Mouse (Mus musculus): ENCODE results near the gene Fkbp10. TPM values are rescaled to one million over a fixed set of nuclear protein-coding genes. Genes with fewer than 3 reads are reported as not detected.
A peak's percentile ranks its signal among the peaks of the same experiment; 100 is the strongest.

The Fkbp10 gene
- polyA plus RNA-seq (2015; fragmentation: Nextera tagmentation; extraction: Ambion mirVana), result 112 and 119 TPM in 2 replicates

DNA sequence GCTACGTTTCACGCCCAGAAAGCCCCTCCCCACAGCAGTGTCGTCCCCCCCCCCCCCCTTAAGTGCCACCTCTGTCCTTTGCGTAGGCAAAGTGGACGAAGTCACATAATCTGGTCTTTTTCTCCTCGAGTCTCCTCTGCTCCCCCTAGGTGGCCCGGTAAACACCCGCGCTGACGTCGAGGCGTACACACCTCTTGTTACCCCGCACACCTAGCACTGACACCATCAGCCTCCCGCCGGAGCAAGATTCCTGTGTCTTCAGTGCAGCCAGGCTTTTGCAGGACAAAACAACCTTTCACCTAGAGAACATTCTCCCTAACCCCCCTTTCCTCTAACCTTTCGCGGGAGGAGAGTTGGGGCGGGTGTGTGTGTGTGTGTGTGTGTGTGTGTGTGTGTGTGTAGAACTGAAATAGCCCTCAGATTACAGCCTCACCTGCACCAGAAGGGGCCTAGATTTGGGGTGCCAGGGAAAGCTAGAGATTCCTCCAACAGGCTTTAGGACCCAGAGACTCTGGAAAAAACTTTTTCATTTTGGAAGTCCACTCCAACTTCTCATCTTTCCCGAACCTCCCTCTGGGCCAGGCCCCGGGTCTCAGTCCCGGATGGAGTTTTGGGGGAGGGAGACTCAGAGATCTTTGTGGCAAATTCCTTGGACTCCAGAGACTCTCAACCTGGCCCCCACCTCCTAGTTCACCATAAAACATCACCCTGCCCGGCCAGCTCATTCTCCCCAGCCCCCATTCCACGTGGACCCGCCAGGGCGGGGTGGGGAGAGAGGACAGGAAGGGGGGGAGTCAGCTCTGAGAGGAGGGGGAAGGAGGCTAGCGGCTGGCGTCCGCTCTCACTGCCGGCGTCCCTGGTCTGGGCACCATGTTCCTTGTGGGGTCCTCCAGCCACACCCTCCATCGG is at the start of gene Fkbp10:
Gene Fkbp10, plus strand, starts transcription at position 784 of the 909 bp plus-strand sequence.
- under 1% methylated on average over 29 of the region's 31 CpGs for WGBS
- Histone ChIP-seq H3K4me1 (peaks cover 44% of the 10 kb centered on the region), H3K4me2 (peak within 1 kb of the TSS; percentile 88), H3K4me3 (peak within 1 kb of the TSS; percentile 83), H3K36me3 (peaks cover 30% of the 10 kb centered on the region), H3K27ac (replicated peaks) (peak within 1 kb of the TSS; percentile 95), H3K9me3 (no peaks in the 10 kb centered on the region), H3K9ac (peak within 1 kb of the TSS; percentile 94), H3K27me3 (replicated peaks) (no peaks in the 10 kb centered on the region)
- peak; percentile 35; the same call in 1 of the 2 replicates for ATAC-seq (ENCODE audit: extremely low read depth, insufficient number of reproducible peaks, low FRiP score, low TSS enrichment)

- Histone ChIP-seq H3K27ac (replicated peaks) (no peak overlapping the region), H3K4me1 (peaks cover 13% of the 10 kb centered on the region), H3K4me3 (no peak overlapping the region), H3K4me2 (no peak overlapping the region), H3K9ac (no peak overlapping the region), H3K36me3 (peaks cover 57% of the 10 kb centered on the region), H3K27me3 (replicated peaks) (0 out of 2 replicates have a peak, but pooled peaks cover 2% of the 10 kb centered on the region), H3K9me3 (no peaks in the 10 kb centered on the region)
- 48% methylated on average over 7 of the region's 7 CpGs for WGBS
- ATAC-seq (ENCODE audit: extremely low read depth, insufficient number of reproducible peaks, low FRiP score, low TSS enrichment), result no peak
Measured at GRCm38 (mm10) chr11:100369145-100369544, 46.4 kb upstream of the Fkbp10 start.

GRCm38 (mm10) chr11:100369822-100370221 is 45.7 kb upstream of the Fkbp10 start:
- Histone ChIP-seq H3K36me3 (peaks cover 62% of the 10 kb centered on the region), H3K27ac (replicated peaks) (no peak overlapping the region), H3K9ac (0 out of 2 replicates have a peak overlapping the region, but pooled peaks have one; percentile 21), H3K27me3 (replicated peaks) (no peaks in the 10 kb centered on the region), H3K4me2 (no peak overlapping the region), H3K4me3 (no peak overlapping the region), H3K9me3 (no peaks in the 10 kb centered on the region), H3K4me1 (peaks cover 13% of the 10 kb centered on the region)
- WGBS, result 50% methylated on average over 8 of the region's 8 CpGs
- ATAC-seq (ENCODE audit: extremely low read depth, insufficient number of reproducible peaks, low FRiP score, low TSS enrichment), result no peak

DNA sequence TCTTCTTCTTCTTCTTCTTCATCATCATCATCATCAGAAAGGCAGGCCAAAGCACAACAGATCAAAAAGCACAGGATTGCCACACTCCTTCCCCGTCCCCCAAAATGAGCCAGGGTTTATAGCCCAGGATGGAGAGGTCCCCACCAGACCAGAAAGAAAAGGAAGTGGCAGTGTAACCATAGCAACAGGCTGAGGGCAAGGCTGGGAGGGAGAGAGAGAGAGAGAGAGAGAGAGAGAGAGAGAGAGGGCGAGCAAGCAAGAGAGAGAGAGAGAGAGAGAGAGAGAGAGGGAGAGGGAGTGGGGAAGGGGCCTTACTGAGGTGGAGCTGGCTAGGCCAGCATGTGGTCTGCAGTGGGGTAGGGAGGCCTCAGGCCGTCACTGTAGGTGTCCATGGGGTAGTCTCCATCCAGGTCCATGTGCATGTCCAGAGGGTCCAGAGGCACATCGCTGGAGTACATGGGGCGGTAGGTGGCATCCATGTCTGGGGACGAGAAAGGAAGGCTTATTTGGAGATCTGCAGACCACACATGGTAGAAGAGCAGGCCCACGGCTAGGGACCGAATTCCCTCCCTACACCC is 43.4 kb upstream of the Fkbp10 start:
- Histone ChIP-seq H3K4me2 (no peak overlapping the region), H3K4me3 (no peak overlapping the region), H3K9me3 (no peaks in the 10 kb centered on the region), H3K27ac (replicated peaks) (no peak overlapping the region), H3K4me1 (peaks cover 13% of the 10 kb centered on the region), H3K27me3 (replicated peaks) (no peaks in the 10 kb centered on the region), H3K36me3 (peaks cover 85% of the 10 kb centered on the region), H3K9ac (no peak overlapping the region)
- no peak for ATAC-seq (ENCODE audit: extremely low read depth, insufficient number of reproducible peaks, low FRiP score, low TSS enrichment)
- WGBS, result 85% methylated on average over 7 of the region's 8 CpGs

DNA sequence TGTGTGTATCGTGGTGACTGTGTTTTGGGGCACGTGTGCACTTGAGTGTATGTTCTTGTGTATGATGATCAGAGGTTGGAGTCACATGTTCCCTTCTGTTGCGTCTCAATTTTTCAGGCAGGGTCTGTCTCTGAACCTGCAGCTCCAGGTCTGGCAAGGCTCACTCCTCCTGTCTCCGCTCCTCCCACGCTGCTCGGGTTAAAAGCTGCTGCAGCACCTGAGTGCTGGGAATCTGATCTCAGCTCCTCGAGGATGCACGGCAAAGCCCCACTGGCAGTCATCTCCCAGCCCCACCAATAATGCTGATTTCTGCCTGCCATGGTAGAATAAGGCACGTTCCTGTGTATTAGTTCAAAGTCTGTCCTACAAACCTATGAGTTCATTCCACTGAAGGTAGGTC is 40.4 kb upstream of the Fkbp10 start:
- no peaks in the 10 kb centered on the region for H3K27me3 ChIP-seq (replicated peaks)
- no peak overlapping the region for H3K27ac ChIP-seq (replicated peaks)
- no peaks in the 10 kb centered on the region for H3K9me3 ChIP-seq
- H3K4me1 ChIP-seq, result 0 out of 2 replicates have a peak, but pooled peaks cover 2% of the 10 kb centered on the region
- H3K4me3 ChIP-seq, result no peak overlapping the region
- ATAC-seq (ENCODE audit: extremely low read depth, insufficient number of reproducible peaks, low FRiP score, low TSS enrichment), result no peak
- no peak overlapping the region for H3K9ac ChIP-seq
- 84% methylated on average over 9 of the region's 9 CpGs for WGBS
- H3K4me2 ChIP-seq, result no peak overlapping the region
- peaks cover 99% of the 10 kb centered on the region for H3K36me3 ChIP-seq

DNA sequence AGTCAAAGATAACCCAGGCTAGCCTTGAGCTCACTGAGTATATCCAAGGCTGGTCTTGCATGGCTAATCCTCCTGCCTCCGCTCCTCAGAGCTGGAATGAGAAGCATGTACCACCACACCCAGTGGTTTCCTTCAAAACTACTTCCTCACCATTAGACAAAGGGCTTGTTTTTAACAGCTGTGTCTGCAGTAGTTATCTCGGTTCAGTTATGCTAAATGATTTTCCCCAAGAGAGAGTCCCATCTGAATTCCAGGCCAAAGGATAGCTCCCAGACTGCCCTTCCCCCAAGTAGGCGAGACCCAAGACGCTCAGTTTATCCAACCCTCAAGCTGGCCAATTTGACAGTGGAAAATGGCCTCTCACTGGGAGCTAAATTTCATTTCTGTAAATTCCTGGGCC is 39.5 kb upstream of the Fkbp10 start:
- WGBS, result 69% methylated on average over 4 of the region's 4 CpGs
- Histone ChIP-seq H3K4me1 (no peaks in the 10 kb centered on the region), H3K27me3 (replicated peaks) (no peaks in the 10 kb centered on the region), H3K4me2 (no peak overlapping the region), H3K4me3 (no peak overlapping the region), H3K9ac (no peak overlapping the region), H3K27ac (replicated peaks) (no peak overlapping the region), H3K36me3 (peaks cover 99% of the 10 kb centered on the region), H3K9me3 (no peaks in the 10 kb centered on the region)
- no peak for ATAC-seq (ENCODE audit: extremely low read depth, insufficient number of reproducible peaks, low FRiP score, low TSS enrichment)

DNA sequence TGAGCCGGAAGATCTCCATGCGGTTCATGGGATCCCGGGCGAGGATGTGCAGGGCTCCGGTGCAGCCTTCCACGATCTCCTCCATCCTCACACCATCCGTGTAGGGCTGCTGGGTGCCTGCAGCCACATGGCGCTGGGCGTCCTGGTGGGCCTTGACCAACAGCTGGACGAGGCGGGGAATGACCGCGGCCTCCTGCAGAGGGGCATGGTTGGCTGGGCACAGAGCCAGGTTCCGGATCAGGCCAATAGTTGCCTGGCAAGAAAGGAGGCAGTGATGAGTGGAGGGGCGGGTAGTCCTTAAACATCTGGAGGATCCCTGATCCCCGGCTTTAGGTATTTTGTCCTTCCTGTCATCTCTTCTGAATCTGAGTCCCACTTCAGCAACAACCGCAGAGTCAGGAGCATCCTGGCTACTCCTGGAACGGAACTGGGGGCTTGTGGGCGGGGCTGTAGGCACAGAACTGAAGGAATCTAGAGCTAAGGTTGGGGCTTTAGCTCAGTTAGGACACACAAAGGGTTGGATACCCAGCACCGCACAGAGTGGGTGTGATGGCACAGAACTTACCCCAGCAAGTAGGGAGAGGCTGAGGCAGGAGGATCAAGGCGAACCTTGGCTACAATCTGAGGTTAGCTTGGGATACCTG is 38.6 kb upstream of the Fkbp10 start:
- Histone ChIP-seq H3K9me3 (no peaks in the 10 kb centered on the region), H3K4me3 (no peak overlapping the region), H3K9ac (no peak overlapping the region), H3K4me2 (no peak overlapping the region), H3K4me1 (no peaks in the 10 kb centered on the region), H3K27me3 (replicated peaks) (no peaks in the 10 kb centered on the region), H3K36me3 (peaks cover 99% of the 10 kb centered on the region), H3K27ac (replicated peaks) (no peak overlapping the region)
- 90% methylated on average over 21 of the region's 21 CpGs for WGBS
- ATAC-seq (ENCODE audit: extremely low read depth, insufficient number of reproducible peaks, low FRiP score, low TSS enrichment), result no peak

DNA sequence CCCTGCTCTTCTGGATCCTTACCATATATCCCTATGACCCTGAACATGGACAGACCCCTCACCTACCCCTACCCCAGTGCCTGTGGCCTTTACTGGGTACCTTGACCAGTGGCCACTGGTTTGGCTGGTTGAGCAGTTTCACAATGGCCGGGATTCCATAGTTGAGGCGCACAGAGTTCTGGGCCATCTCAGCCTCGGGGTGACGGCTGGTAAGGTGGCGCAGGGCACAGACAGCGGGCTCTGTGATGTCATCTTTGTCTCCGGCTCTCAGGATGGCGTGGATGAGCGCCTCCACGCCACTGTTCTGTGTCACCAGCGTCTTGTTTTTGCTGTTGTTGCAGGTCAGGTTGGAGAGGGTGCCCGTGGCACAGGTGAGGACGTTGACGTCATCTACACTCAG is 37.5 kb upstream of the Fkbp10 start:
- 92% methylated on average over 14 of the region's 14 CpGs for WGBS
- no peak for ATAC-seq (ENCODE audit: extremely low read depth, insufficient number of reproducible peaks, low FRiP score, low TSS enrichment)
- H3K9me3 ChIP-seq, result no peaks in the 10 kb centered on the region
- H3K27ac ChIP-seq (replicated peaks), result no peak overlapping the region
- no peaks in the 10 kb centered on the region for H3K4me1 ChIP-seq
- no peak overlapping the region for H3K4me3 ChIP-seq
- H3K27me3 ChIP-seq (replicated peaks), result no peaks in the 10 kb centered on the region
- no peak overlapping the region for H3K4me2 ChIP-seq
- H3K36me3 ChIP-seq, result peaks cover 99% of the 10 kb centered on the region
- no peak overlapping the region for H3K9ac ChIP-seq

DNA sequence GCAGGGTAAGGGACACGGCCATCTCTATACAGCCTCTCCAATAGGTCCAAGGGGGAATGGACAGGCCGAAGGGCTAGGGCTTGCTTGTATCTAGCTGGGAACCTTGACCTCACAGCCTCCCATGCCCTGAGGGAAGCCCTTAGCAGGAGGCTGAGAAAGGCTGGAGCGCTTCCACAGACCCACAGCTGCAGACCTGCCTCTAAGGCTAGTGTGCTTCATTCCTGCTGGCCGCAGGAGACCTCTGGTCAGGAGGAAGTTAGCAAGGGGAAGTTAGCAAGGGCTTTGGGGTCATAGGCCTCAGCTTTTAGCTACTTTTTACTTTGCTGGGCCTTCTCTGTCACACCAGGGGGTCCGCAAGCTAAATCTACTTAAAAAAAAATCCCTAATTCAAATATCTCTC is 37.1 kb upstream of the Fkbp10 start:
- Histone ChIP-seq H3K4me2 (no peak overlapping the region), H3K4me1 (no peaks in the 10 kb centered on the region), H3K36me3 (peaks cover 99% of the 10 kb centered on the region), H3K4me3 (no peak overlapping the region), H3K27ac (replicated peaks) (no peak overlapping the region), H3K27me3 (replicated peaks) (no peaks in the 10 kb centered on the region), H3K9ac (no peak overlapping the region), H3K9me3 (no peaks in the 10 kb centered on the region)
- 81% methylated on average over 5 of the region's 5 CpGs for WGBS
- ATAC-seq (ENCODE audit: extremely low read depth, insufficient number of reproducible peaks, low FRiP score, low TSS enrichment), result no peak

DNA sequence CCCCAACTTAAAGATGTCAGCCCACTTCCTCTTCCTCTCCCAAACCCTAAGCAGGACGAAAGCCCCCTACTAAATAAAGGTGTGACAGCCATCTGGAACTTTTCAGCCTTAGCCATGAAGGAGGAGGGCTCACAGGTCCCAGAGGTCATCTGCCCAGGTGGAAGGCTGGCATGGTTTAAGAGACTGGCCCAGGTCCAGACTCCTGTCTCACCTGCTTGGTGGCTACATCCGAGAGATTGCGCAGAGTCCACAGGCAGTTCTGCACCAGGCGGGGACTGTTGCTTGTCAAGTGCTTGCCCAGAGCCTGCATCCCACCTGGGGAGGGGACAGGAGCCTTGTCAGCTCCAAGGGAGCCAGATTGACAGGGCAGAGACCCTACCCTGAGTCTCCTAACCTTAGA is 36.2 kb upstream of the Fkbp10 start:
- peaks cover 99% of the 10 kb centered on the region for H3K36me3 ChIP-seq
- H3K4me3 ChIP-seq, result no peak overlapping the region
- H3K4me1 ChIP-seq, result no peaks in the 10 kb centered on the region

GRCm38 (mm10) chr11:100382682-100383081 is 32.8 kb upstream of the Fkbp10 start:
- H3K4me1 ChIP-seq, result peaks cover 17% of the 10 kb centered on the region
- H3K27ac ChIP-seq (replicated peaks), result no peak overlapping the region
- no peaks in the 10 kb centered on the region for H3K9me3 ChIP-seq
- H3K27me3 ChIP-seq (replicated peaks), result no peaks in the 10 kb centered on the region
- ATAC-seq (ENCODE audit: extremely low read depth, insufficient number of reproducible peaks, low FRiP score, low TSS enrichment), result no peak
- peaks cover 89% of the 10 kb centered on the region for H3K36me3 ChIP-seq
- H3K9ac ChIP-seq, result no peak overlapping the region
- no peak overlapping the region for H3K4me2 ChIP-seq
- H3K4me3 ChIP-seq, result no peak overlapping the region
- WGBS, result 80% methylated on average over 6 of the region's 6 CpGs

More for the DNA sequence above, 36.2 kb upstream of the Fkbp10 start:
- no peak for ATAC-seq (ENCODE audit: extremely low read depth, insufficient number of reproducible peaks, low FRiP score, low TSS enrichment)
- Histone ChIP-seq H3K9me3 (no peaks in the 10 kb centered on the region), H3K9ac (no peak overlapping the region), H3K4me2 (no peak overlapping the region), H3K27me3 (replicated peaks) (no peaks in the 10 kb centered on the region), H3K27ac (replicated peaks) (no peak overlapping the region)
- 73% methylated on average over 4 of the region's 4 CpGs for WGBS
